Mouse (Mus musculus): ENCODE data around the gene Limd1.
A peak's percentile ranks its signal among the peaks of the same experiment; 100 is the strongest.

DNA sequence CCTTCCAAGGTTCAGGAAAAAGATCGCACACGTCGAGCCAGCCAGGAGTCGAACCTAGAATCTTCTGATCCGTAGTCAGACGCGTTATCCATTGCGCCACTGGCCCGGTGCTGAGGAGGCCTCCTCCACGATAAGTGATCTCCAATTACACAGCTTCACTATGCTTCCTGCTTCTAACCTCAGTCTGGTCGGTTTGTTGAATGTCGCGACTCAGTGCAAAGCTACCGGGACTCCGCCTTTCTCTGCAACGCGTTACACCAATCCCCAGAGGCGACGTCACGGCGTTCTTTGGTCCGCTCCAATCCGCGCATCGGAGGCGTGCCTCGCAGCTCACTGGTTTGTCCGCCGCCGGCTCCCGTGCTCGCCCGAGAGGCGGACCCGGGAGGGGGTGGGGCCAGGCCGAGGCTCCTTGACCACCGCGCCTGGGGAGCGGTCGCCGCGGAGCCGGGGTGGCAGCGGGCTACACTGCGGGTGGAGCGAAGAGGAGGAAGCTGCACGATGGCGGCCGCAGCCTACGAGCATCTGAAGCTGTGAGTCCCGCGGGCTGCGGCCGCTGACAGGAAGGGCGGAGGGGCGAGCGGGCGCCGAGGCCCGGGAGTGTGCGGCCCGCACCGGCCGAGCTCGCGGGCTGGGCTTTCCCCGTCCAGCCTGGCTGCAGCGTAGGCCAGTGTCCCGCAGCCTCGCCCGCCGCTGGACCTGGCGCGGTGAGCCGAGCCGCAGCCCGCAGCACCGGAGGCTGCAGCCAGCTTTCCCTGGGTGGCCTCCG is 51.1 kb downstream of the Limd1 start, which contains the start of gene Sacm1l:
- TF ChIP-seq CTCF (IDR thresholded peaks at IDR 0.05; ENCODE audit: extremely low read depth, insufficient read depth, low read length) (no peak), POLR2A (IDR thresholded peaks at IDR 0.05; ENCODE audit: extremely low read depth, insufficient read depth, low read length) (peak; percentile 98)

All from cortical plate, adult 2 months (tissue).